Mouse (Mus musculus): ENCODE measurements around the gene Prkcz. TPM values are rescaled to one million over a fixed set of nuclear protein-coding genes. Genes with fewer than 3 reads are reported as not detected.

The Prkcz gene
- total RNA-seq, 2 experiments from 2014 or later = 224 to 236 TPM

DNA sequence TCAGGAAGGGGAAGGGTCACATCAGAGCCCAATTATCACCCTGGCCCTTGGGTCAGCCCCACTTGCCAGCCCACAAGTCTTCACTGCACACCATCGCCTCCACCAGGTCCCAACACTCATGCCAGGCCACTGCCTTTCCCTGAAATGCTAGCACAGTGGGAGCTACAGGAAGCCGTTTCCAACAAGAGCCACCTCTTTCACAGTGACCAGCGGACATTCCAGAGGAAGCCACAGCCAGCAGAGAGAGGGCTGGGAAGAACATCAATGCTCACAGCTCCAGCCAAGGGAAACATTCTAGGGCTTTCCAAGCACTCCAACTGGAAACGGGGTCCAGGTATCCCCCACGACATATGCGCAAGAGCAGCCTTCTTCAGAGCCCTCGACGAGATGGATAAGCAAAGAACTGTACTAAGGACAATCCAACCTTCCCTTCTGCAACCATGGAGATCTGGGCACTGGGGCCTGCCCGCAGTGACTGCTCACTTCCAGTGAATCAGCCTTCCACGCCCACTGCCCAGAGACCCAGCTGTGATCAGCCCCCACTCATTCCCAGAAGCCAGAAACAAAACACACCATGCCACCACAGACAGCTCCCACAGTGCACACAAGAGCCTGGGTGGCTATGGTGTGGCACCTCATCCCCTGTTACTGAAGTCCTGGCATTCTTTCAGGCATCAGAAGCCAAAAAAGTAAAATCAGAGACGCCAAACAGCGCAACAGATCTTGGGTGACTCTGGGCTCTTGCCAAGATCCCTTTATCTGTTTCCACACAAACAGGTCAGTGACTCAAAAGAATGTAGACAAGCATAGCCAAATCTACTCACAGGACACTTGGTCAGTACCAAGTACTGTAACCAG lies 145.2 kb downstream of the Prkcz start:
- peak; percentile 50 to 54 for DNase-seq (ENCODE audit: low spot score in 2 of 2)
- intact Hi-C loops (cut with DNase I) = no loop called here

DNA sequence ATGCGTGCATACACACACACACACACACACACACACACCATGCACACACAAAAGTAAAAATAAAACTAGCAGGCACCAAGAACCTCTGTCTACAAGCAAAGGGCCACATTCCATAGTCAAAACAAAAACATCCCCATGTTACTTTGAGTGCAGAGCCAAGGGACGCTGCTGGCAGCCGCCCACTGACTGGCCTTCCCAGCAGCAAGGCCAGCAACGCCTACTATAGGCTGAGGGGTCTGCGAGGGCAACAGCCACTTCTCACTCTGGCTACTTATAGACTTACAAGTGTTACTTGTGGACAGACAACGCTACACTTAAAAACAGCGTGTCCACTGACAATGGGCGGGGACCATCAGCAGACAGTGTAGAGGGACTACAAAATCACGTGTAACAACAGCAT lies 146.0 kb downstream of the Prkcz start:
- no peak for DNase-seq (ENCODE audit: low spot score in 2 of 2)
- intact Hi-C loops (cut with DNase I) = no loop called here

DNA sequence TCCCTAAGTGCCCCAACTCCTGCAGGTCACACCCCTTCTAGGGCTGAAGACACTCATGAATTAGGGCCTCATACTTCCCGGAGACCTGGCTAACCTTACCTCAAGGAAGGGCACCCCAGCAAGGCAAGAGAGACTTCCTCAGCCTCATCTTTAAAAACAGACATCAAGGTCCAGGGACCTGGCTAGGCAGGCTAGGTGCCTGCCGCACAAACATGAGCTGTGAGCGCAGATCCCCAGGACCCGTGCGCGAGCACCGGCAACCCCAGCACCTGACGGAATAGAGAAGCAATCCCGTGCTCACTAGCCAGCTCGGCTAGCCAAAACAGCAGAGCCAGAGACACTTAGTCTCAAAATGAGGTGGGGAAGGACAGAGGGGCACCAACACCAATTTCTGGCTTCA lies 146.4 kb downstream of the Prkcz start:
- intact Hi-C loops (cut with DNase I) = no loop called here
- DNase-seq (ENCODE audit: low spot score in 2 of 2) = no peak

DNA sequence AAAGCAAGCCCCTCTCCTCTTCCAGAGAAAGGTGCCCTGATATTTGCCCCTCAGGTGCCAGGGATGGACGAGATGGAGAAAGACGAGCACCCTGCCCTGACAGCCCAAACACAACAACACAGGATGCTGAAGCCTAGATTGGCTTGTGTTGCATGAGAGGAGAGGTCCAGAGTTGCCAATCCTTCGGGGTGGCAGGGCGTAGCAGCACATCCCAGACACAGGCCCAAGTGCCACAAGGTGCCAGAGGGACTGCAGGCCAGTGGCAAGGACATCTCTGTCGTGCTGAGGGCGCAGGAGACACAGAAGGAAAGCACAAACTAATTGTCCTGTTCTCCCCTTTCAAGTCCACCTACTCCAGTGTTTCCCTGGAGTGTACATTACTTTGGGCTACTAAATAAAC lies 147.0 kb downstream of the Prkcz start:
- intact Hi-C loops (cut with DNase I) = no loop called here
- no peak for DNase-seq (ENCODE audit: low spot score in 2 of 2)

DNA sequence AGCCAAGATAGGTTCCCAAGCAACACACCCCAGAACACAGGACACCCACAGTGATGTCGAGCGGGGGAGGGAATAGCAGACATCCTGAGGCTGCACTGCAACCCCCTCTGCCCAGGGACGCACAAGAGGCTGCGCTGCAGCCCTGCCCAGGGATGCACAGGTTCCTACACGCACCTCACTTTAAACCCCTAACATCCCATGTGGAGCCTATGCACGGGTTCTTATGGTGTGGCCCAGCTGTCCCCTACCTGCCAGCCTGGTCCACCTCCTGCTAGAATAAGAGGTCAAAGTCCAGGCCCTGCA lies 147.5 kb downstream of the Prkcz start:
- DNase-seq (ENCODE audit: low spot score in 2 of 2) = no peak
- intact Hi-C loops (cut with DNase I) = no loop called here

DNA sequence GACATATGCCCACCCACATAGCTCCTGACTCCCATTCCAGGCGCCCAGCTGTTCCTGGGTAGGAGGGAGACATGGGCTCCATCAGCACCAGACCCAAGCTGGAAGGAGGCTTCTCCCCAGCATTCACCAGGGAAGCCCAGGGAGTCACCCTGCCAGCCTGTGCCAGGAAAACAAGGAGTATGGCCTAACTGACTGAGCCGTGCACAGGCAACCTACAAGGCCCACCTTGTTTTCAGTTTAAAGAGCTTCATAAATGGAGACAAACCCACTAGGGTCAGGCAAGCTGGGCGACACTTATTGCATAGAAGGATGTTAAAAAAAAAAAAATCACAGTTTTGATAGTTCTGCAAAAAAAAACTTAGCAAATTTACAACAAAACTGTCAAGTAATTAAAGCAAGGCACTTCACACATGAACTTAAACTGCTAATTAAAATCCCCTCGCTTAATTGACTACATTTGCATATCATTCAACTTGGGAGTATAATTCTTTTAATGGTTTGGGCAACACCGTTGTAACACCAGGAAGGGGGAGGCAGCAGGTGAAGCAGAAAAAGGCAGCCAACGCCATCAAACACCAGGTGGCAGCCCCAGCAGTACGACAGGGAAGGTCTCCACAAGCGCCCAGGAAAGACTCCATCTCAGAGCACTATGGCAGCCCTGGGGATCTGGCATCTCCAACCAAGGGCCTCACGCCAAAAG lies 148.0 kb downstream of the Prkcz start:
- intact Hi-C loops (cut with DNase I) = no loop called here
- DNase-seq (ENCODE audit: low spot score in 2 of 2) = peak in 1 of 2 experiments; percentile 45

Other genes starting within 250 kb of the Prkcz start
- gene Ski, start 138.8 kb downstream of the Prkcz start, total RNA-seq (2021) = 100 to 1,000 TPM; 113 to 119 TPM
- 10 to 100 TPM; 26.0 to 28.0 TPM for gene Faap20, start 111.6 kb downstream of the Prkcz start, total RNA-seq (2021)
- gene Gabrd, start 36.8 kb upstream of the Prkcz start, total RNA-seq (2021) = 10 to 100 TPM; 69.6 to 79.8 TPM
- gene Cfap74, start 47.8 kb upstream of the Prkcz start, total RNA-seq (2021) = 10 to 100 TPM; 10.4 to 20.9 TPM
- 1 to 10 TPM; 1.8 to 2.2 TPM for gene Tmem52, start 107.8 kb upstream of the Prkcz start, total RNA-seq (2021)
- 100 to 1,000 TPM; 857 to 949 TPM for gene Gnb1, start 130.0 kb upstream of the Prkcz start, total RNA-seq (2021)
- 10 to 100 TPM; 56.0 to 59.6 TPM for gene Nadk, start 201.0 kb upstream of the Prkcz start, total RNA-seq (2021)
- 10 to 100 TPM; 49.6 to 52.6 TPM for gene Slc35e2, start 240.1 kb upstream of the Prkcz start, total RNA-seq (2021)

Data from left cerebral cortex, postnatal 36 days (tissue).